Mouse (Mus musculus): ENCODE results near the gene Ccdc162. TPM values are rescaled to one million over a fixed set of nuclear protein-coding genes. Genes with fewer than 3 reads are reported as not detected.
A peak's percentile ranks its signal among the peaks of the same experiment; 100 is the strongest.

The Ccdc162 gene
- total RNA-seq, 2 experiments from 2014 or later, result 0.49 to 0.83 TPM

GRCm38 (mm10) chr10:41594957-41595356, 121.5 kb downstream of the Ccdc162 start:
- intact Hi-C loops (cut with DNase I), result no loop called here
- DNase-seq (ENCODE audit: extremely low spot score in 1 of 2, low spot score in 2 of 2), result no peak

- intact Hi-C loops (cut with DNase I), result no loop called here
- DNase-seq (ENCODE audit: extremely low spot score in 1 of 2, low spot score in 2 of 2), result no peak
Observed at GRCm38 (mm10) chr10:41594433-41594832, 122.0 kb downstream of the Ccdc162 start.

- intact Hi-C loops (cut with DNase I), result no loop called here
- no peak for DNase-seq (ENCODE audit: extremely low spot score in 1 of 2, low spot score in 2 of 2)
Observed at GRCm38 (mm10) chr10:41588616-41589015, 127.8 kb downstream of the Ccdc162 start.

GRCm38 (mm10) chr10:41586947-41587852, 129.2 kb downstream of the Ccdc162 start:
- intact Hi-C loops (cut with DNase I), result no loop called here
- DNase-seq (ENCODE audit: extremely low spot score in 1 of 2, low spot score in 2 of 2), result no peak

- intact Hi-C loops (cut with DNase I), result no loop called here
- no peak for DNase-seq (ENCODE audit: extremely low spot score in 1 of 2, low spot score in 2 of 2)
Observed at GRCm38 (mm10) chr10:41583383-41583782, 133.1 kb downstream of the Ccdc162 start.

GRCm38 (mm10) chr10:41582901-41583361, 133.5 kb downstream of the Ccdc162 start:
- intact Hi-C loops (cut with DNase I), result no loop called here
- DNase-seq (ENCODE audit: extremely low spot score in 1 of 2, low spot score in 2 of 2), result no peak

- DNase-seq (ENCODE audit: extremely low spot score in 1 of 2, low spot score in 2 of 2), result no peak
- intact Hi-C loops (cut with DNase I), result no loop called here
Observed at GRCm38 (mm10) chr10:41580441-41580840, 136.0 kb downstream of the Ccdc162 start.

- no peak for DNase-seq (ENCODE audit: extremely low spot score in 1 of 2, low spot score in 2 of 2)
- intact Hi-C loops (cut with DNase I), result no loop called here
Observed at GRCm38 (mm10) chr10:41578541-41578940, 137.9 kb downstream of the Ccdc162 start.

GRCm38 (mm10) chr10:41576328-41576833, 140.1 kb downstream of the Ccdc162 start:
- no peak for DNase-seq (ENCODE audit: extremely low spot score in 1 of 2, low spot score in 2 of 2)
- intact Hi-C loops (cut with DNase I), result no loop called here

GRCm38 (mm10) chr10:41575451-41576327, 140.7 kb downstream of the Ccdc162 start:
- DNase-seq (ENCODE audit: extremely low spot score in 1 of 2, low spot score in 2 of 2), result no peak
- intact Hi-C loops (cut with DNase I), result no loop called here

GRCm38 (mm10) chr10:41573190-41573589, 143.2 kb downstream of the Ccdc162 start:
- peak; percentile 20 to 58 for DNase-seq (ENCODE audit: extremely low spot score in 1 of 2, low spot score in 2 of 2)
- intact Hi-C loops (cut with DNase I), result no loop called here

- intact Hi-C loops (cut with DNase I), result no loop called here
- no peak for DNase-seq (ENCODE audit: extremely low spot score in 1 of 2, low spot score in 2 of 2)
Observed at GRCm38 (mm10) chr10:41572274-41572673, 144.2 kb downstream of the Ccdc162 start.

GRCm38 (mm10) chr10:41571065-41571464, 145.4 kb downstream of the Ccdc162 start:
- DNase-seq (ENCODE audit: extremely low spot score in 1 of 2, low spot score in 2 of 2), result no peak
- intact Hi-C loops (cut with DNase I), result no loop called here

GRCm38 (mm10) chr10:41568306-41568705, 148.1 kb downstream of the Ccdc162 start:
- intact Hi-C loops (cut with DNase I), result no loop called here
- no peak for DNase-seq (ENCODE audit: extremely low spot score in 1 of 2, low spot score in 2 of 2)

- DNase-seq (ENCODE audit: extremely low spot score in 1 of 2, low spot score in 2 of 2), result no peak
- intact Hi-C loops (cut with DNase I), result no loop called here
Observed at GRCm38 (mm10) chr10:41565141-41565540, 151.3 kb downstream of the Ccdc162 start.

- intact Hi-C loops (cut with DNase I), result no loop called here
- DNase-seq (ENCODE audit: extremely low spot score in 1 of 2, low spot score in 2 of 2), result no peak
Observed at GRCm38 (mm10) chr10:41561701-41562395, 154.6 kb downstream of the Ccdc162 start.

GRCm38 (mm10) chr10:41558401-41558800, 158.0 kb downstream of the Ccdc162 start:
- no peak for DNase-seq (ENCODE audit: extremely low spot score in 1 of 2, low spot score in 2 of 2)
- intact Hi-C loops (cut with DNase I), result no loop called here

GRCm38 (mm10) chr10:41555081-41555480, 161.4 kb downstream of the Ccdc162 start:
- no peak for DNase-seq (ENCODE audit: extremely low spot score in 1 of 2, low spot score in 2 of 2)
- intact Hi-C loops (cut with DNase I), result no loop called here

- intact Hi-C loops (cut with DNase I), result no loop called here
- DNase-seq (ENCODE audit: extremely low spot score in 1 of 2, low spot score in 2 of 2), result no peak
Observed at GRCm38 (mm10) chr10:41553711-41554110, 162.7 kb downstream of the Ccdc162 start.
